Mouse (Mus musculus) c-Kit-negative CD71-positive TER-119-positive erythroid progenitor cells, embryonic 14.5 days (primary cell): Measurements from ENCODE around the gene Zfp113.
"Not testable (repeated sequence)": the region's sequence is repeated elsewhere in the genome, so short reads cannot be mapped to it uniquely, and the experiment has no call there.

Experiments used
- DNase-seq: peaks from one replicate; pipeline ENCODE4 v3.0.0-alpha.2; 2013; ENCODE audit warnings: low read depth, low spot score

The Zfp113 gene

GRCm38 (mm10) chr5:138137935-138138549 is 17.5 kb downstream of the Zfp113 start:
- DNase-seq: no peak

GRCm38 (mm10) chr5:138137257-138137656 is 18.3 kb downstream of the Zfp113 start:
- DNase-seq: no peak

GRCm38 (mm10) chr5:138132425-138133064 is 23.0 kb downstream of the Zfp113 start:
- DNase-seq: no peak

GRCm38 (mm10) chr5:138118041-138118440 is 37.5 kb downstream of the Zfp113 start:
- DNase-seq: no peak

GRCm38 (mm10) chr5:138117199-138118015 is 38.1 kb downstream of the Zfp113 start:
- no peak for DNase-seq

GRCm38 (mm10) chr5:138116255-138117198 is 39.0 kb downstream of the Zfp113 start, which contains the start of gene Zscan21:
Gene Zscan21 (plus strand): TSS chr5:138116903.
- DNase-seq: peak; percentile 82

- DNase-seq: not testable (repeated sequence)
Measured at GRCm38 (mm10) chr5:138109847-138110396, 45.6 kb downstream of the Zfp113 start.

GRCm38 (mm10) chr5:138107130-138107529 is 48.4 kb downstream of the Zfp113 start:
- no peak for DNase-seq

GRCm38 (mm10) chr5:138104976-138105375 is 50.6 kb downstream of the Zfp113 start:
- no peak for DNase-seq

GRCm38 (mm10) chr5:138094474-138094873 is 61.1 kb downstream of the Zfp113 start:
- DNase-seq: no peak

GRCm38 (mm10) chr5:138092771-138093170 is 62.8 kb downstream of the Zfp113 start:
- no peak for DNase-seq

- DNase-seq: no peak
Measured at GRCm38 (mm10) chr5:138090737-138091136, 64.8 kb downstream of the Zfp113 start.

- no peak for DNase-seq
Measured at GRCm38 (mm10) chr5:138090271-138090670, 65.3 kb downstream of the Zfp113 start.
